11 mouse cellular contexts compared by ENCODE assay signal in the genomic region with DNA sequence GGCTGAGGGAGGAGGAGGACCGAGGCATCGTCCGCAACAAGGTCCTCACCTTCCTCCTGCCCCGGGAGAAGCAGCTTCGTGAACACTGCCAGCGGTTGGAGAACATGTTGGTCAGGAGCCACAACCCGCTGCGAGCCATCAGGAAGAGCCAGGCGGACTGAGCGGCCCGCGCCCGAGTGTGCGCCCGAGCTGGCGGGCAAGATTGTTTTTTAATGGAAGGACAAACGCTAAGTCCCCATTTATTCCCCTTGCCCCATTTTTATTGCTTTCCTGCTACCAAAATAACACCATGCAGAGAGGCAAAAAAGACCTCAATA. TPM values are rescaled to one million over a fixed set of nuclear protein-coding genes. Genes with fewer than 3 reads are reported as not detected.
DNase-seq lines count a peak whose midpoint lies in the region; ATAC-seq and TF ChIP-seq lines count a peak whose summit lies in the region.
"Had no signal": no experiment of that assay in that cellular context is flagged by ENCODE, and none has a peak within 500 bp of the region (broad histone marks: within the 10 kb centered on the region; RNA-seq: fewer than 3 reads in every experiment).

No protein-coding gene starts in this region.

- no peaks in the 10 kb centered on the region for H3K9me3 ChIP-seq in intestine, embryonic 14.5 days (ENCODE audit: control insufficient read depth, low read length)
- no peaks in the 10 kb centered on the region for H3K9me3 ChIP-seq in intestine, postnatal 0 days (ENCODE audit: control insufficient read depth)
- no peaks in the 10 kb centered on the region for H3K9me3 ChIP-seq in embryonic facial prominence, embryonic 10.5 days
- no peaks in the 10 kb centered on the region for H3K9me3 ChIP-seq in hindbrain, embryonic 10.5 days
- no peaks in the 10 kb centered on the region for H3K9me3 ChIP-seq in midbrain, embryonic 10.5 days (replicated peaks)

- peaks cover 9% of the 10 kb centered on the region; the same call in 1 of the 2 replicates for H3K4me1 ChIP-seq in intestine, embryonic 14.5 days (replicated peaks; ENCODE audit: control insufficient read depth, insufficient read depth, low read length)
- H3K4me1 ChIP-seq in intestine, postnatal 0 days (replicated peaks; ENCODE audit: control insufficient read depth, insufficient read depth, low read length) = no peaks in the 10 kb centered on the region
- peaks cover 62% of the 10 kb centered on the region for H3K4me1 ChIP-seq in embryonic facial prominence, embryonic 10.5 days
- peaks cover 79% of the 10 kb centered on the region for H3K4me1 ChIP-seq in hindbrain, embryonic 10.5 days (replicated peaks)
- H3K4me1 ChIP-seq in midbrain, embryonic 10.5 days = peaks cover 73% of the 10 kb centered on the region

- H3K27me3 ChIP-seq in intestine, embryonic 14.5 days (replicated peaks; ENCODE audit: control insufficient read depth, insufficient read depth, low read length) = peaks cover 12% of the 10 kb centered on the region; the same call in 1 of the 2 replicates
- no peaks in the 10 kb centered on the region for H3K27me3 ChIP-seq in intestine, postnatal 0 days (replicated peaks; ENCODE audit: control insufficient read depth, insufficient read depth, low read length)
- peaks cover 48% of the 10 kb centered on the region for H3K27me3 ChIP-seq in embryonic facial prominence, embryonic 10.5 days (replicated peaks; ENCODE audit: low read depth, poor library complexity, severe bottlenecking)
- H3K27me3 ChIP-seq in hindbrain, embryonic 10.5 days (ENCODE audit: insufficient read depth, poor library complexity, severe bottlenecking) = peaks cover 8% of the 10 kb centered on the region; the same call in 1 of the 2 replicates
- H3K27me3 ChIP-seq in midbrain, embryonic 10.5 days (ENCODE audit: low read depth, poor library complexity, severe bottlenecking) = peaks cover 34% of the 10 kb centered on the region

- no peak overlapping the region for H3K9ac ChIP-seq in intestine, embryonic 14.5 days (ENCODE audit: low read length)
- no peak overlapping the region for H3K9ac ChIP-seq in intestine, postnatal 0 days (ENCODE audit: low read depth, low read length)

- no peak overlapping the region for H3K27ac ChIP-seq in intestine, embryonic 14.5 days (ENCODE audit: low read depth)
- H3K27ac ChIP-seq in intestine, postnatal 0 days (ENCODE audit: low read depth, low read length) = no peak overlapping the region
- peak overlapping the region; percentile 80 for H3K27ac ChIP-seq in embryonic facial prominence, embryonic 10.5 days (replicated peaks)
- peak overlapping the region; percentile 91 for H3K27ac ChIP-seq in hindbrain, embryonic 10.5 days
- H3K27ac ChIP-seq in midbrain, embryonic 10.5 days (replicated peaks) = peak overlapping the region; percentile 87

- 37% methylated on average over 17 of the region's 17 CpGs for WGBS in intestine, embryonic 14.5 days
- 59% methylated on average over 17 of the region's 17 CpGs for WGBS in intestine, postnatal 0 days
- 25% methylated on average over 17 of the region's 17 CpGs for WGBS in embryonic facial prominence, embryonic 10.5 days
- WGBS in hindbrain, embryonic 10.5 days = 24% methylated on average over 17 of the region's 17 CpGs
- WGBS in midbrain, embryonic 10.5 days = 36% methylated on average over 17 of the region's 17 CpGs

- no peak overlapping the region for H3K4me3 ChIP-seq in intestine, embryonic 14.5 days (ENCODE audit: low read depth, low read length)
- no peak overlapping the region for H3K4me3 ChIP-seq in intestine, postnatal 0 days (ENCODE audit: low read depth, low read length)
- H3K4me3 ChIP-seq in embryonic facial prominence, embryonic 10.5 days = peak overlapping the region; percentile 49
- H3K4me3 ChIP-seq in hindbrain, embryonic 10.5 days = peak overlapping the region; percentile 50
- H3K4me3 ChIP-seq in midbrain, embryonic 10.5 days = peak overlapping the region; percentile 52

- no peak for ATAC-seq in intestine, embryonic 14.5 days (replicated peaks; ENCODE audit: low FRiP score, low TSS enrichment, low read depth)
- ATAC-seq in intestine, postnatal 0 days = no peak

- peak overlapping the region; percentile 29 for H3K4me2 ChIP-seq in intestine, embryonic 14.5 days (ENCODE audit: low read length)
- no peak overlapping the region for H3K4me2 ChIP-seq in intestine, postnatal 0 days (replicated peaks; ENCODE audit: low read depth)

- no peak for DNase-seq in intestine, embryonic 14.5 days (ENCODE audit: low spot score)
- no peak for DNase-seq in embryonic facial prominence, embryonic 10.5 days (ENCODE audit: low spot score)
- no peak for DNase-seq in hindbrain, embryonic 10.5 days (ENCODE audit: low spot score)
- DNase-seq in midbrain, embryonic 10.5 days (ENCODE audit: low spot score) = no peak
- DNase-seq in thymus, postnatal 25 days = no peak
- no peak for DNase-seq in adrenal gland, postnatal 36 days
- DNase-seq in right cerebral cortex, adult 2 months (ENCODE audit: low spot score in 2 of 2) = no peak

- no peak for TF ChIP-seq CTCF in intestine, postnatal 0 days (IDR thresholded peaks at IDR 0.05; ENCODE audit: low read depth)

- no peaks in the 10 kb centered on the region for H3K36me3 ChIP-seq in intestine, embryonic 14.5 days (ENCODE audit: control insufficient read depth, insufficient read depth, low read length)
- no peaks in the 10 kb centered on the region for H3K36me3 ChIP-seq in intestine, postnatal 0 days (ENCODE audit: control insufficient read depth, insufficient read depth)
- H3K36me3 ChIP-seq in embryonic facial prominence, embryonic 10.5 days (replicated peaks) = no peaks in the 10 kb centered on the region
- H3K36me3 ChIP-seq in hindbrain, embryonic 10.5 days = no peaks in the 10 kb centered on the region
- H3K36me3 ChIP-seq in midbrain, embryonic 10.5 days = no peaks in the 10 kb centered on the region

RNA-seq across cellular contexts. Expression of a gene that starts 0.5 kb away (rescaled TPM):
- polyA plus RNA-seq in intestine, embryonic 14.5 days (2014; fragmentation: Nextera tagmentation; extraction: Ambion mirVana) = not detected in 2 replicates
- not detected in 2 replicates for polyA plus RNA-seq in intestine, postnatal 0 days (2015; fragmentation: Nextera tagmentation; extraction: Ambion mirVana)
- 1.7 and 3.6 TPM in 2 replicates for polyA plus RNA-seq in embryonic facial prominence, embryonic 10.5 days (2016; fragmentation: Nextera tagmentation; extraction: Ambion mirVana)
- 7.9 and 11.8 TPM in 2 replicates for polyA plus RNA-seq in hindbrain, embryonic 10.5 days (2016; fragmentation: Nextera tagmentation; extraction: Ambion mirVana)
- polyA plus RNA-seq in midbrain, embryonic 10.5 days (2016; fragmentation: Nextera tagmentation; extraction: Ambion mirVana) = 4.7 and 6.0 TPM in 2 replicates
- not detected for total RNA-seq in adrenal gland, postnatal 36 days (2021)
- total RNA-seq: liver, adult 2 months; MEL had no signal
- polyA plus RNA-seq: frontal cortex, adult 2 months; liver, adult 2 months had no signal

Comparison
In these comparisons a context has a peak if more than half of its experiments do, and no peak if none do; other contexts are left out.
1. H3K27ac ChIP-seq: peak in embryonic facial prominence, embryonic 10.5 days (single experiment), hindbrain, embryonic 10.5 days (single experiment) and midbrain, embryonic 10.5 days (single experiment); none in intestine, embryonic 14.5 days (single experiment) and intestine, postnatal 0 days (single experiment).
2. H3K4me3 ChIP-seq: peak in embryonic facial prominence, embryonic 10.5 days (single experiment), hindbrain, embryonic 10.5 days (single experiment) and midbrain, embryonic 10.5 days (single experiment); none in intestine, embryonic 14.5 days (single experiment) and intestine, postnatal 0 days (single experiment).